Mouse (Mus musculus): ENCODE results near the gene Oxt. TPM values are rescaled to one million over a fixed set of nuclear protein-coding genes. Genes with fewer than 3 reads are reported as not detected.

Oxt gene
- total RNA-seq, 2 experiments from 2014 or later: not detected

- DNase-seq (ENCODE audit: low spot score): peak; percentile 47
Observed at GRCm38 (mm10) chr2:130578148-130578547, 2.2 kb downstream of the Oxt start.

GRCm38 (mm10) chr2:130579791-130580190 is 3.8 kb downstream of the Oxt start:
- DNase-seq (ENCODE audit: low spot score): no peak

GRCm38 (mm10) chr2:130581201-130581600 is 5.2 kb downstream of the Oxt start:
- DNase-seq (ENCODE audit: low spot score): no peak

- DNase-seq (ENCODE audit: low spot score): no peak
Observed at GRCm38 (mm10) chr2:130582552-130582951, 6.6 kb downstream of the Oxt start, which contains the start of gene Avp. Avp (minus strand) TSS chr2:130582554.

GRCm38 (mm10) chr2:130583902-130584560 is 8.1 kb downstream of the Oxt start:
- no peak for DNase-seq (ENCODE audit: low spot score)

- no peak for DNase-seq (ENCODE audit: low spot score)
Observed at GRCm38 (mm10) chr2:130586016-130586415, 10.0 kb downstream of the Oxt start.

GRCm38 (mm10) chr2:130588373-130588772 is 12.4 kb downstream of the Oxt start:
- DNase-seq (ENCODE audit: low spot score): no peak

- DNase-seq (ENCODE audit: low spot score): no peak
Observed at GRCm38 (mm10) chr2:130589157-130589556, 13.2 kb downstream of the Oxt start.

- DNase-seq (ENCODE audit: low spot score): peak; percentile 15
Observed at GRCm38 (mm10) chr2:130589761-130590160, 13.8 kb downstream of the Oxt start.

- peak; percentile 59 for DNase-seq (ENCODE audit: low spot score)
Observed at GRCm38 (mm10) chr2:130591016-130591415, 15.0 kb downstream of the Oxt start.

GRCm38 (mm10) chr2:130595596-130595995 is 19.6 kb downstream of the Oxt start:
- no peak for DNase-seq (ENCODE audit: low spot score)

- DNase-seq (ENCODE audit: low spot score): no peak
Observed at GRCm38 (mm10) chr2:130597601-130598010, 21.6 kb downstream of the Oxt start.

GRCm38 (mm10) chr2:130598399-130598798 is 22.4 kb downstream of the Oxt start:
- no peak for DNase-seq (ENCODE audit: low spot score)

- DNase-seq (ENCODE audit: low spot score): no peak
Observed at GRCm38 (mm10) chr2:130602195-130602594, 26.2 kb downstream of the Oxt start.

GRCm38 (mm10) chr2:130613091-130613490 is 37.1 kb downstream of the Oxt start:
- no peak for DNase-seq (ENCODE audit: low spot score)

GRCm38 (mm10) chr2:130618972-130619371 is 43.0 kb downstream of the Oxt start:
- no peak for DNase-seq (ENCODE audit: low spot score)

Small RNA genes within 50 kb of the gene (microRNA-seq; reads per million reads assigned to microRNA genes)
- gene Gm23876: not detected

Other genes with a start within 250 kb of the Oxt start
- gene Cpxm1, start 178.6 kb upstream of the Oxt start, total RNA-seq (2021): 1 to 10 TPM; 2.2 to 2.4 TPM
- not detected for gene Gm28372, start 170.9 kb upstream of the Oxt start, total RNA-seq (2021)
- not detected for gene 1700020A23Rik, start 170.9 kb upstream of the Oxt start, total RNA-seq (2021)
- not detected for gene Tmem239, start 169.7 kb upstream of the Oxt start, total RNA-seq (2021)
- 10 to 100 TPM; 17.6 to 19.2 TPM for gene Vps16, start 151.8 kb upstream of the Oxt start, total RNA-seq (2021)
- gene Pced1a, start 151.5 kb upstream of the Oxt start, total RNA-seq (2021): 1 to 10 TPM; 4.2 to 4.8 TPM
- 10 to 100 TPM; 14.8 to 18.9 TPM for gene Ptpra, start 125.9 kb upstream of the Oxt start, total RNA-seq (2021)
- 10 to 100 TPM; 45.8 to 46.0 TPM for gene Mrps26, start 12.4 kb upstream of the Oxt start, total RNA-seq (2021)
- gene Avp, start 6.4 kb downstream of the Oxt start, total RNA-seq (2021): not detected
- gene Fastkd5, start 53.9 kb downstream of the Oxt start, total RNA-seq (2021): 1 to 10 TPM; 5.8 to 6.2 TPM
- 1 to 10 TPM; 5.2 TPM for gene Ubox5, start 53.9 kb downstream of the Oxt start, total RNA-seq (2021)
- gene Lzts3, start 66.6 kb downstream of the Oxt start, total RNA-seq (2021): 1 to 10 TPM; 2.3 to 3.2 TPM
- 100 to 1,000 TPM; 117 to 118 TPM for gene Ddrgk1, start 88.5 kb downstream of the Oxt start, total RNA-seq (2021)
- gene Itpa, start 91.4 kb downstream of the Oxt start, total RNA-seq (2021): 10 to 100 TPM; 11.5 to 12.7 TPM
- gene Slc4a11, start 121.3 kb downstream of the Oxt start, total RNA-seq (2021): not detected